Mouse (Mus musculus): Measurements from ENCODE around the gene Irf2bpl. TPM values are rescaled to one million over a fixed set of nuclear protein-coding genes. Genes with fewer than 3 reads are reported as not detected.

Gene Irf2bpl
- total RNA-seq (2022) = 10 to 100 TPM; 69.8 to 92.2 (median 82.8) TPM

DNA sequence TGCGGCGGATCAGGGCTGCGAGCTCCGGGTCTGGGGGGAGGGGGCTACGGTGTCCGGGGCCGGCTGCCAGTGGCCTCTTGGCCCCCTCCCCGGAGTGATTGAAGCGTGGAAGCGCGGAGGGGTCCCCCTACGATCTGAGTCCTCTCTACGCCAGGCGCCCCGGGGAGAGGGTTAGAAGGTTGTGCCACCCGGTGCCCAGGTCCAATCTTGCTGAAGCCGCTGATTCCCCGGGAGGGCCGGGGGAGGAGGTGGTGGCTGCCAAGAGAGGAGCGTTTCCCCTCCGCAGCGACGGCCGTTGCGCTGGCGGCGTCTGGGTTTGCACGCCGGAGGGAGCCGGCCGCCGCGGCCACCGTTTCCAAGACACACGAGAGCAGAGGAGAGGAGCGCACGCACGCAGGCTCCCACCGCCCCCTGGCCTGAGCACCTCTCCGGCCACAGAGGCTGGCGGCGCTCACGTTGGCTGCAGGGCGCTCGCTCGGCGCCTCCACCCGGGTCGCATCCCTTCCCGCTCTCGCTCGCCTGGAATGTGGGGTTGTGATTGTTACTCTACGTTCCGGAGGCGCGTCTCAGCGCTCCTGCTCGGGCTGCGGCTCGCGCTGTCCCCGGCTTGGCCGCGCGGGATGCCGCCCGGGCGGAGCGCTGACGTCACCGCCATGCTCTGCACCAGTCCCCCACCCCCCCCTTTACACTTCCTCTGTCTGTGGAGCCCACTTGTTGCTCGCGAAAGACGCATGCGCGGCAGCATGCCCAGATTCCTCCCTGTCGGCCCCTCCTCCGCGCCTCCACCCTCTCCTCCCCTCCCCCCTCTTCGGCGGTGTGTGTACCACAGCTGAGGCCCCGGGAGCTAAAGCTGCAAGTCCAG lies at the start of gene Irf2bpl:
Irf2bpl (minus strand) TSS at position 602 of the 862 bp plus-strand sequence.
- DNase-seq = peak; percentile 99

DNA sequence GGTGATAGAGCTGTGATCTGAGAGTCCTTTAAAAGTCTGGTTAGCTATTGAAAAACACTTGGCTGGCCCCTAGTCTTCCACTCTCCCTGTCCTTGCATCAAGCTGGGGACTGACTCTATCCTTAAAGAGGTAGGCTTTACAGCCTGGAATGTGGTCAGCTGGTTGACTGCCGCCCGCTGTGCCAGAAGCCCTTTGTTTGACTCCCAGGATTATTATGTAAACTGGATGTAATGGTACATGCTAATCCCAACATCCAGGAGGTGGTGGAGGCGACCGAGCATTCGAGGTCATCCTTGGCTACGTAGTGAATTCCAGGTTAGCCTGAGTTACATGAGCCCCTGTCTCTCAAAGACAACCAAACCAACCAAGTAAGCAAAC lies 48.0 kb upstream of the Irf2bpl start:
- peak; percentile 44 for DNase-seq

DNA sequence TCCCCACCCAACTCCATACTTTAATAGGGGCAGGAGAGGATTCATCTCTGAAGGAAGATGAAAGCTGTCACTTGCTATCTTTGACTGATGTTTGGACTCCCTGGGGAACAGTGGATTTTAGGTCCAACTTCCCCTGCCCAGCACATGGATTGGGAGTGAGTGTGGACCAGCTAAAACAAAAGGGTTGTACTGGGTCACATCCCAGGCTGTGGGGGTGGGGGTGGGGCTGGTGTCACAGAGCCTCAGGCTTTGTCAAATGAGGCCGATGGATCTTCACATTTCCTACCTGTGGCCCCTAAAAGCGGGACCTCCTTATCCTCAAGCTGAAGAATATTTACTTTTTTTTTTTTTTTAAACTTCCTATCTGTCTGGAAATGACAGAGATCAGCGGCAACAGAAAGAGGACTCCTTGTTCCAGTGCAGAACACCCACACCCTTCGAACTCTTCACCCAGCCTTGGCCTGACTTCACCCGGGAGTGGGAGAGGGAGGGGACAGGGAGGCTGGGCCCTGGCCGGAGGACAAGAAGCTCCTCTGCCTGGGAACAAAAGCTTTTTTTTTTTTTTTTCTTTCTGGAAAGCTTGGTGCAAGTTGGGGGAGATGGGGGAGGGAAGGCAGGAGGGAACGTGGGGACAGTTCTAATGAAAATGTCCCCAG lies 47.4 kb upstream of the Irf2bpl start:
- DNase-seq = peak; percentile 87

DNA sequence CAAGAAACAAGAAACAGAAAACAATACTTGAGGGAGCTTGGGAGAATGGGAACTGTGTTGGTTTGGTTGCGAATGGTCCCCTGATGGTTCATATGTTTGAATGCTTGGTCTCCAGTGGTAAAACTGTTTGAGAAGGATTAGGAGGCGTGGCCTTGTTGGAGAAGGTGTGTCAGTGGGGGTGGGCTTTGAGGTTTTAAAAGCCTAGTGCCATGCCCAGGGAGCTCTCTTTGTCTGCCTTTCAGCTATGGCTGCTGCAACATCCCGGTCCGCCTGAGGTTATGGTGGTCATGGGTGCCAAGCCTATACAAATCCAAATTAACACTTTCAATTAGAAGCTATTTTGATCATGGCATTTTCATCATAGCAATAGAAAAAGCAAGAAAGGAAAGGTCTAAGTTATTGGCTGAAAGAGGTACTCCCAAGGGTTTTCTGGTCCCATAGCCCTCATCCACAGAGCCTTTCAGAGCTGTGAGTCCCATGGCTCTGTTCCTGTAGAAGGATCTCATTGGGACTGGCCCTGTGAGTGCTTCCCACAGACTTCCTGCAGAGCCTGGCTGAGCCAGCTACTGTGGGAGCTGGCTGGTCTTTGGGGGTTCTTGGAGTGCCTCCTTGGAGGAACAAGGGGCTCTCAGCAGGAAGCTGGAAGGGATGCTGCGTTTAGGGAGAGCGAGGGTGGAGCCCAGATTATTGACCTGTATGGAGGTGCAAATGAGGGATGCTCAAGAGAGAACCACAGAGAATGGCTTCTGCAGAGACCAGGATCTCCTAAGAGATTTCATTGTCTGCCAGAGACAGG lies 46.5 kb upstream of the Irf2bpl start:
- no peak for DNase-seq

GRCm38 (mm10) chr12:86923837-86924236 lies 39.2 kb upstream of the Irf2bpl start:
- DNase-seq = peak; percentile 79

DNA sequence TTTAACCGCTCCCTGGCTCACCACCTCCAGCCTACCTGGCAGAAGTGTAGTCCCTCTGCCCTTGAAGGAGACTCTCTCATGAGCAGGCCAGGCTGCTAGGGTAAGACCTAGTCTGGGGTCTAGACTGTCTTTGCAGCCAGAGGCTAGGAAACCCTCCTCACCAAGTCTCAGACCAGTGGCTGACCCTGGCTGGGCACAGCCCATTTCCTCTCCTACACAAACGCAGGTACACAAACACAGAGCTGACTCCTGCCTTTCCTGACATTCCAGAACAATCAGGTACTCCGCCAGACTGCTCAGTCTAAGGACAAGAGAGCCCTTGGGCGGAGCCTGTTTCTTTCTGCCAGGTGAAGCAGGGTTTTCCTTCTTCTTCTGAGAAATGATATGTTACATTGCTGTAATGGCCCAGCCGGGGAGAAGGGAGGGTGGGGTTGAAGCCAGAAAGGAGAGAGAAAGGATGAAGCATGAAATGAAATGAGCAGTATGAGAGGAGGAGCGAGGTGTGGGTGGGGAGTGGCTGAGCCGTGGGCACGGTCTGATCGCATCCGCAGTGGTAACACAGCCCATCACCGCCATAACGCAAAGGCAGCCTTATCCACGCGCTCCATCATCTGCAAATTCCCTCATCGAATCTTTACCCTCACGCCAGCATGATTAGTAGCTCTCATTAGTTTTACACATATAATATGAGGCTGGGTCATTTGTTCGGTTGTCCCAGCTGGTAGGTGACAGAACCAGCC lies 34.6 kb upstream of the Irf2bpl start:
- DNase-seq = no peak

DNA sequence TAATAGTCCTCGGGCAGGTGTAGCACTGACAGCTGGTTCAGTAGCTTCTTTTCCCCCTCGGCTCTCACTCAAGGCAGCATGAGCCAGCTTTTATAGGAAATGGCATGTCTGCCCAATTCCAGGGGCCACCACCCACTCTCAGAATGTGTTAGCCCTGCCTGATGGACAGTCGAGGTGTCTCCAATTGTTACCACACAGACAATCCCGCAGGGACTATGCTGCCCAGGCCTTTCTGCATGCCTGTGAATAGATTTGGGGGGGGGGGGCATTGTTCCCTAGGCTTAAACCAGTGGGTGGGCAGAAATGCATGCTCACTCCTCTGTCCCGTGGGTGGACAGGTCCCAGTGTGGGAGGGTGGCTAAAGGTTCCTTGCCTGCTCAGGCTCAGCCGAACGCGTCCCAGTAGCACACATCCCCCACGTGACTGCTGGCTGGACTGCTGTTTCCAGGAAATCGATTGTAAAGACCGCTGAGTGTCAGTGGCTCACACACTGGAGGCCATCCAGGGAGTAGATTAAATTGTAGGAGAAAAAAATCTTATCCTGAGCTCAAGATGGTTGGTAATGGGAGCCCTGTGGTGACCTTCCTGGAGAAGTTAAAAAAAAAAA lies 33.9 kb upstream of the Irf2bpl start:
- no peak for DNase-seq

DNA sequence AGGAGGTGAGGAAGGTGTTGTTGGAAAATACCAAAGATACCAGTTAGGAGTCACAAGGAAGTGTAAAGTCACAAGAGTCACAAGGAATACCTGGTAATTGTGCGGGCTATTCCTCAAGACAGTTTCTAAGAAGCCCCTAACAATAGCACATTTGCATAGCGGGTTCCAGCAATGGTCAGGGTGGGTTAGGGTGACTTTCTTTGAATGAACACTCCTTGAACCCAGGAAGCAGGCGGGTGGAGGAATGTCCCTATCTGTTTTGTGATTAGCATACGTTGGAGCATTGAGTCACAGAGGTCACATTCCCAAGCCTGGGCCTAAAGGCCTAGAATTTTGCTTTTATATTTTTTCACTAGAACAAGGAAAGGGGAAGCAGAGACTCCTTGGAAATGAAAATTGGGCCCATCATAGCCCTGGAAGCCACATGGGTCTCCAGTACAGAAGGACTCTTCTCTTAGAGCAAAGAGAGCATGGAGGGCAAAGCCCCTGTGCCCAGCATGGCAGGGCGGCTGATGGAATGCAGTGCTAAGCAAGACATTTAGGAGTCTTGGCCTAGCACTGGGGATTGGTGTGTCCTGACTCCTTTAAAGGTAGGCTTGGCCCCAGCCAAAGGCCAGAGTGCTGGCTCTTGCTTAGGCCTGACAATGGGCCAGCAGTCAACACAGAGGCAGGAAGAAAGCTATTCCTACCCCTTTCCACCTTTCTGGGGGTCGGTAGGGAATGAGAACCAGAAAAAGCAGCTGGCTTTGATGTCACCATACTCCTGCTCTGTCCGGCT lies 32.4 kb upstream of the Irf2bpl start:
- no peak for DNase-seq

- DNase-seq = no peak
Measured at GRCm38 (mm10) chr12:86915617-86916016, 31.0 kb upstream of the Irf2bpl start.

DNA sequence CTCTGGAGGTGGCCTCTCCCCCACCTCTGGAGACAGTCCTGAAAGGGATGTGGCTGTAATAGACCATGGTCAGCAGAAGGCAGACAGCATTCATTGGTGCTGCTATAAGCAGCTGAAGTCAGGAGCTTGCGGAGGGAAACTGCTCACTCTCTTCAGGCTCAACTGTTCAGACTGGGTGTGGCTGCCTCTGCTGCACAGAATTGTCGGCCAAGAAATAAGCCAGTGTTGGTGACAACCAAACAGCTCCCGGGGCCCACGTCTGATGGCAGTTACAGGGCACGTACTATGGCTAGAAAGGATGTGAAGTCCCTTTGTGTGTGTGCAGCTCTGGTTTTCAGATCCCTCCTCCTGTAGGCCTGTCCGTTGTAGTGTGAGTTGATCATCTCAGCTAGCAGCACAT lies 30.2 kb upstream of the Irf2bpl start:
- DNase-seq = no peak

- DNase-seq = no peak
Measured at GRCm38 (mm10) chr12:86914351-86914750, 29.8 kb upstream of the Irf2bpl start.

GRCm38 (mm10) chr12:86912335-86913093 lies 27.9 kb upstream of the Irf2bpl start:
- no peak for DNase-seq

DNA sequence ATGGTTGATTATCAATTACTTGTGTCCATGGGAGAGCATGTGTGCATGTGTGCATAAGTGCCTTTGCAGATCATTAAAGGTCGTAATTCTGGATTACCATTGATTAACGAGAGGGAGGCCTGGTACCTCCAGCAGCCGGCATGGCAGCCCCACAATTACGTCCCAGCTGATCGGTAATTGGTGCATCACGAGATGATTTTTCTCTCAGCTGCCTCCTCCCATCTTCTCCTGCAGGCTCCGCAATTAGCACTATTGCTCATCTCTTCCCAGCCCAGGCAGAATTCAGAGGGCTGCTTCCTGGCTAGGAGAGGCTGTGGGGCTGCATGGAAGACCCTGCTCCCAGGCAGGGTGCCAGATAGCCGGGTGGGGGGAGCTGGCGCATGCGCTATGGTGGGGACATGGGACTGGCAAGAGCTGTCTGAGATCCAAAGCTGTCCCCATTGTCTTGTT lies 26.9 kb upstream of the Irf2bpl start:
- DNase-seq = no peak

- peak; percentile 76 for DNase-seq
Measured at GRCm38 (mm10) chr12:86906395-86906794, 21.8 kb upstream of the Irf2bpl start.

DNA sequence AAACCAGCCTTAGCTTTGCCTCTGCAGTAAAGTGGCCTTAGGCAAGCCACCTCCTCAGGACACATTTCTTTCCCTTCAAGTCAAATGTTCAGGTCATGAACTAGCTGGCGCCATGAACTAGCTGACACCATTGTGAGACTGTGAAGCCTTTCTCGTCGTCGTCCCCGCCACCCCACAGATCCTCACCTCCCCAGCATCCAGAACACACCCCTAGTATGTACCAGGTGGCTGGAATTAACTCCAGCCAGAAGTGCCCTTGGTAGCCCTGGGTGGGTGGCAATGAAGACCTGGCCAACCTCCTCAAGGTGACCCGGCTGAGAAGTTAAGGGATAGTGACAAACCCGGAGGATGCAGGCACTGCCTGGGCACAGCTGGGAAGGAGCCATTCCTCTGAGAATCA lies 21.3 kb upstream of the Irf2bpl start:
- no peak for DNase-seq

- no peak for DNase-seq
Measured at GRCm38 (mm10) chr12:86905203-86905602, 20.6 kb upstream of the Irf2bpl start.

DNA sequence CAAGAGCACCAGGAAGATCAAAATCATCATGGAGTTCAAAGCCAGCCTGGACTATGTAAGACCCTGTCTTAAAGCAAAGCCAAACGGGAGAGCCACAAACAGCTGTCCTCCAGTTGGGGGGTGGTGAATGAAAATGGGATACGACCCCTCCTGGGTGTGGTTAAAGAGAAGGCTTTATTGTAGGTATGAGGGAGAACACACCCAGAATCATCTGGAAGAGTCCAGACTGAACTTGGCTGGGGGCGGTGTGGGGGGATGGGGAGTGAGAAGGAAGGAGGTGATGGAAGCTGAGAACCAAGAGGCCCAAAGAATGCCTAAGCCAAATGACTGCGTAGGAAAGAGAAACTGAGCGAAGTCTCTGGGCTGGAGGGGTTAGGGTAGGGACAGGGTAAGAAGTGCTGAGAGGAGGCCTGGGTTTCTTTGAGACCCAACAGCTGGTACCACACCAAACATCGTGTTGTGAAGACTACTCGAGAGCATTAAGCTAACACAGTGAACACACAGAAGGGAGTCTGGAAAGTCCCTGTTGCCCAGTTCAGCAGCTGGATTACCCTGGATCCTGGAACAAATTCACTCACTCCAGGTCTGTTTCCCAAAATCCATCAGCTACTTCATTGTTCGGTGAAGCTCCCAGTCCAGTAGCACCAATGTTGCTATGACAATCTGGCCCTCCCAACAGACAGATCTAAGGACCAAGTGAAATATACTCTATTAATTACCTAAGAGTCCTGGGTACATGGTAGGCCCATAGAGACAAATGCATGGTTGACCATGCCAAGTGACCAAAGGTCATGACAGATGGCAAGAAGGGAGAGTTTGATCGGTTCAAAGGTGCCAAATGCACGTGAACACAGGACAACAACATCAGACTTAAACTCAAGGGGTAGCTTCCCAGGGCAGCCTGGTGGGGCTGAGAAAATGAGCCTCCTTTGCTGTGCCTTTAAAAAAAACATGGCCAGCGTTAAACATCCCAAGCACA lies 19.5 kb upstream of the Irf2bpl start:
- DNase-seq = no peak

DNA sequence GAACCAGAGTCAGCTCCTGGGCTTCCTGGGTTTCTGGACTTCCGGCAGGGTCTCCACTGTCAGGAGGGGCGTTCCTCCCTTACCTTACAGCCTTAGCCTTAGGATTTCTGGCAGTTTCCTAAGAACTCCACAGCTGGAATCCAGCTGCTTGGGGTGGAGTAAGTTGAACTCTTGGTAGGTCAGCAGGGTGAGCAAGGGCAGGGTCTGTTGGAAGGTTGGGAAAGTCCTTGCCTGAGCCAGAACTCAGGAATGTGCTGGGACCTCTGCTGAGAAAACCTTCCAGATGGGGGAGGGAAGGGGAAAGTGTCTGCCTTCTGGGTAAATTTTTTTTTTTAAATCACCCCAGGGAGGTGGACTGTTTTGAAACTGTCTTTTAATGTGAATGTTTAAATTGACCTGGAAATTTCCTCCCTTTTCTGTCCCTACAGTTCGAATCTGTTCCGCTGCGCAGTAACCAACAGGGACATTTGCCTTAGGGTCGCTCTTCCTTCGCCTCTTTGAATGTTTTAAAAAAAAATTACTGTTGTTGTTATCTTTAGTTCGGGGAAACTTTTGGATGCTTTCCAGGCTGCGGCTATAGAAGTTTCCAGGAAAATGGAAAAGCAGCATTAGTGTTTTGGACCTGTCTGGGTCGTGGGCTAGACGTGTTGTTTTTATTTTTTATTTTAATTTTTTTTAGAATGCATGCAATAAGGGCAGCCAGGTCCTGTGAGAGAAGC lies 15.0 kb upstream of the Irf2bpl start:
- no peak for DNase-seq

Measured in adrenal gland, adult 8-10 months (tissue).